Mouse (Mus musculus) c-Kit-negative CD71-positive TER-119-positive erythroid progenitor cells, embryonic 14.5 days (primary cell): ENCODE data around the gene Rcsd1.
A peak's percentile ranks its signal among the peaks of the same experiment; 100 is the strongest.

ENCODE experiments used
- DNase-seq: peaks from one replicate; pipeline ENCODE4 v3.0.0-alpha.2; 2013; ENCODE audit warnings: low read depth, low spot score

The Rcsd1 gene

DNA sequence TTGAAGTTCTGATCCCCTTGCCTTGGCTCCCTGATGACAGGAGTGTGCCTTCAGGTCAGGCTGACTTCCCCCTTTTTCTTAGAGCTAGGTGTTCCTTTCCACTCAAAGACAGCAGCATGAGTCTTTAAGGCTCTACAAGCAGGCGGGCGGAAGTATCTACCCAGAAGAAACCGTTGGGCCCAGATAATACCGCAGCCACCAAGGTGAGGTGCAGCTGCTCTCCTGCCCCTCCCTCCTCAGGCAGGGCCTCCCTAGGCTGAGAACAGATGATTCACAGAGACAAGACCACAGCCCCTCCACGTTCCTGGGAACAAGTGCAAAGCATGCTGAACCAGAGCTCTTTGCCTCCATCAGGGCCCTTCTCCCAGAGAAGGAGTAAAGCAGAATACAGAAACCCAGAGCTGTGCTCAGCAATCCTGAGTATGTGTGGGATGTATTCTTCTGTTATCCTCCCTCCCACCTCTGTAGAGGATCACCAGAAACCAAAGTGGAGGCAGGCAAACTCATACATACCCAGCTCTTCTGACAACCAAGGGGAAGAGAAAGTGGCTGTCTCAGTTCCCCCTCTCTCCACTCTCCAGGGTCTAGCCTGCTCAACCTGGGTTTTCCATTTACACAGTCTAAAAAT is at the start of gene Rcsd1:
Gene Rcsd1, minus strand, starts transcription at position 129 of the 628 bp plus-strand sequence.
- DNase-seq, result no peak

DNA sequence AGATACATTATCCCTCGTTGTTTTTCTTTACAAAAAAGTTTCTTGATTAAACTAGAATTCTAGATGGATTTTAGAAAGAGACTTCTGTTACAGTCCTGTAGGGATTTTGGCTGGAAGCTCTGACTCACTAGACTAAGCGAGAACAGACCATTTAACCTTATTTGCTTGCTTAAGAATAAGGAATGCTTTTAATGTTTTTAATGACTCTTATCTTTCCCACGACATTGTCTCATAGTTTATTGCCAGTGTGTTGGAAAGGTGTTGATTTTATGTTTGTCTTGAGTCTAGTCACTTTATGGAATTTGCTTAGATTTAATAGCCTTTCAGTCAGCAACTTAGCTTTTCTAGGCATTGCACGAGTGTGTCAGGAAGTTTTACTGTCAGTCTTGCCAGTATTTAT is 45.6 kb upstream of the Rcsd1 start:
- no peak for DNase-seq

DNA sequence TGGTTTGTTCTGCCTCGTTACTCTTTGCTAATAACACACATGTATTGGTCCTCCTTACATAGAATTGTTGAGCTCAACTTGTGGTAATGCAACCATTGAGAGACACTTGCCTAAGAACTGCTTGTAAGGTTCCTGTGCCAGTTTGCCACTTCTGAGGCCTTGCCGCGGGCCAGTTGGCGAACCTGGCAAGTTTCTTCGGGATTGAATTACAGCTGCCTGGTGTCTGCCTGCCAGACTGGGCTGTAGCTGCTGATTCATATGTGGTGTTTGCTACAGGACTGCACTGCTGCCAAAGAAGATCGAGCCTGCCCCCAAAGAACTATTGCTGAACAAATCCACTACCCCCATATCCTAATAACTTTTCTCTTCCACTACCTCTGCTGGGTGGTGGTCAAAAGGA is 44.6 kb upstream of the Rcsd1 start:
- DNase-seq, result no peak

DNA sequence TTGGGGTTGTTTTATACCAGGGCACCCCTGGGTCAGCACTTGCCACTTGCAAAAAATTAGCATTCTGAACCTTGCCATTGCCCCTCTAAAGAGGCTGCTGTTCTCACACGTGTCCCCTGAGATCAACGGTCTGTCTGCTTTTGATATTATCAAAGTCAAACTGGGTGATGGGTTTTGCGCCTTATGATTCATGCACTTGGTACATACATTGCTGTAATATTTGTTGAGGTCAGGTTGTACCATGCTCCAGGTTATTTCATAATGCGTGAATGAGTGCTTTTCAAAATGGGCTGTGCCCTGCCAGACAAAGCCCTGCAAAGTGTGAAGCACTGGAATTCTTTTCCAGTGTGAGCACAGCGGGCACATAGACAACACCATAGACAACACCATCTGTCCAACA is 42.3 kb upstream of the Rcsd1 start:
- DNase-seq, result no peak

DNA sequence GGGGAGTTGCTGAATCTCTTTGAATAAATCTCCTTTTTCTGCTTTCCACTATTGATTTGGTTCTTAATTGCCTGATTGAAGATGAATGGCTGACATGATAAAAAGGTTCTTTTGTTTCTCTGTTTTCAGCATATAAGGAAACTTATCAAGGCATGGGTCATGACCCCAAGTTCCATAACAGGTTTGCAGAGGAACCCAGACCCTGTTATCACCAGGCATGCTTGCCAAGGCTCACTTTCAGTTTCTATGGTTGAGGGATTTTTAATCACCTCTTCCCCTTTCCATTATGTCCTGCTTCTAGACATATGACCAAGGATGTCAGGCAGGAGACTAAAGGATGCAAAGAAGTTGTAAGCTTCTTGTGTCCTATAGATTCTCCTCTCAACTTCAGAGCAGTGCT is 41.6 kb upstream of the Rcsd1 start:
- DNase-seq, result no peak

DNA sequence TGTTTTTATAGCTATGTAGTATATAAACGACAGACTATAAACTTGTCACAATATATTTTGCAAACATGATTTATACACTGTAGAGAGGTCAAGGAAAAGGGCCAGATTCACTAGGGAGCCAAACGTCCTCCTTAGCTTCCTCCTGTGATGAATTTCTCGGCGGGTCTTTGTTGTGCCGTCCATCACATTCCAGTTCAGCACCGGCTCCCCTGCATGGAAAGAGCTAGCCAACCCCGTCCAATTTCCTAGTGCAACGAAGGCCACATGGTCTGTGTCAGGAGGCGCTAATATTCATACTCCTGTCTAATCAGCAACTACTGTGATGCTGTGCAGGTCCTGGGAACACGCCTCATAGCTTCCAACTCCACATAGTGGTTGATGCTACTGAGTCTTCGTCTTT is 38.5 kb upstream of the Rcsd1 start:
- DNase-seq, result no peak

DNA sequence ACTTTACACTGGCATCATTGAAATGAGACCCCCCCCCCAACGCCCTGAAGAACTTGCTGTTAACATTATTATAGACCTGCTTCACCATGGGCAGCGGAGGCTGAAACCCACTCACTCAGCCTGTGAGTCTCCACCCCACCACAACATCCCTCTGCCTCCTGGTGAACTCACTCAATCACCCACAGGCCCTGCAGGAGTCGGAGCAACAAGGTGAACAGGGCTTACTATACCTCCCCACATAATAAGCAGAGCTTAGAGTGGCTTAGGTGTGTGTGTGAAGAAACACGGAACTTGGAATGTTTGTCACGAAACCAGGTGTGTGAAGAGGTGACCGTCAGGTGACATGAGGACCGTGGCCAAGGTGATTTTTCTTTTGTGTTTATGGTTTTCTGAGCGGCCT is 32.4 kb upstream of the Rcsd1 start:
- DNase-seq, result no peak

DNA sequence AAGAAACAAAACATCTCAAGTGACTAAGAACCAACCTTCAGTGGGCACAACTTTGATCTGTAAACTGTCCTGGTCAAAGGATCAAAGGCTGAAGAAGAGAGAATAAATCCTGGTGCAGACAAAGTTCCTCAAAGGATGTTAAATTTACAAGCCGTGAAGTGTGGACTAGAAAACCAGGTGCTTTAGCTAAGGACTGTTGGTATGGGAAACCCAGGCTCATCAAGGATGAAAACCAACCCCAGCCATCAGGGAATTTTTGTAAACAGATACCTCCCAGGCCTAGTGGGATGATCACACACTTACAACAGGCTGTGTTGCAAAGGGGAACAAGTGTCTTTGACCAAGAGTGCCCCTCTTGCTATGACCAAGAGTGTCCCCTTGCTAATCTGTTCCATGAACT is 29.4 kb upstream of the Rcsd1 start:
- DNase-seq, result no peak

DNA sequence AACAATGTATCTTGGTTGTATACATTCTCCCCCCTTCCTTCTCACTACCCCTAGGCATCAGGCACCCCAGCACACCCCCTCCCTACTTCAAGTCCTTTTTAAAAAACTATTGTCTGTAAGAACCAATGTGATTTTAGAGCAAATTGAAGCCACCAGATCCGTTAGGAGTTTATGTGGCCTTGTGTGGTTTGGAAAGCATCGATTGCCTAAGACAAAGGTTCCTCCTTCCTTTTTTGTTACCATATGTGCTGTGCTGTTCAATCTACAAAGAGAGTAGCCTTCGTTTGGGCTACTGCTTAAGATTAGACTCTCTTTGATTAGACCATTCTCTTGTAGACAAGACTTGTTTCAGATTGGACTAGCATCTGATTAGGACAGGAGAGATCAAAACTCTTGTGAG is 28.3 kb upstream of the Rcsd1 start:
- no peak for DNase-seq

DNA sequence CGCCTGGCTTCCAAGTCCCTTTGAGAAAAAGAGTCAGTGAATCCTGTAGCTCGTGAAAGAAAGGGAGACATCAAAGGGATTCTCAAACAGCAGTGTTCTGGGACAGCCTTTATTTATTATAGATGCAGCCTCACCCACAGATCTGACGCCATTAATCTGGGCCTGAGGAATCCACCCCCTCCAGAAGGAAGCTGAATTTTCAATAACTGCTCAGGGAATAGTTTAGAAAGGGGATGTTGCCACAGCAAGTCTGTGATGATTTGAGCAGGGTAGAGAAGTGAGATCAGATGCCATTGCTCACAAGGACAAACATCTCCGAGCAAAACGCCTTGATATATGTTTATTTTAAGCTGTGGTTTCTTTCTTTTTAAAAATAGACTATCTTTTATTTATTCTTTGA is 27.9 kb upstream of the Rcsd1 start:
- no peak for DNase-seq

DNA sequence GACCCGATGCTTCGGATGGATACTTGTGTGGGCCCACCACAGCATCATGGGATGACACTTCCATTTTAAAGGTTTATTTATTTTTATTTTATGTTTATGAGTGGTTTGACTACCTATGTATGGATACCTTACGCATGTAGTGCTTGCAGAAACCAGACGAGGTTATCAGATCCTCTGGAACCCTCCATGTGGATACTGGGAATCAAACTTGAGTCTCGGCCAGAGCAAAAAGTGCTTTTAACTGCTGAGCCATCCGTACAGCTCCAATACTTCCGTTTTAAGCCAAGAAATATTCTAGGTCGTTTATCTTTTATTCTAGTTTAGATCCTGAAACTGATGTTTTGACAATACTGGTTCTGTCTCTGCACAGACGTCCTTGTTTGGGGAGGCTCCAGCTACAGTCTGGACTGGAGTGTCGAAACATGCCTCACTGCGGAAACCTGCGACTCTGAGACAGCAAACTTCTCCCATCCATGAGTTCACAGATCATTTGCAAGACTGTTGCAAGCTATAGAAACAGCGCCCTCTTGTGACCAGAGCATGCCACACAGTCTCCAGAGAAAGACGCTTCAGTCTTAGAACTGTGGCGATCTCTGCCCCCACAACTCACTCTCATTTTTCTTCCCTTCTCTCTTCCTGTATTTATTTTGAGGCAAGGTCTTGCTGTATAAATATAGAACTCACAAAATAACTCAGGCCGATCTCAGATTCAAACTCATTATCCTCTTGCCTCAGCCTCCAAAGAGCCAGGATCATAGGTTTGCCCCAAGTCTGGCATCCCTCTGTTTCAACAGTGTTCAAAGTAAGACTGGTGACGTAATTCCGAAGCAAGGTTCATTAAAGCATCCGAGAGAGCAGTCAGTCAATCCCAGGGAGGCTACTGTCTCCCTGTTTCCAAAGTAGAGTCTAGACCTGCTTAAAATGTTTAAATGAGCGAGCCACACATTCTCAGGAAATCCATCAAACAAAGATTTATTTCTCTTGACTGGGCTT is 26.6 kb upstream of the Rcsd1 start:
- peak; percentile 62 for DNase-seq

DNA sequence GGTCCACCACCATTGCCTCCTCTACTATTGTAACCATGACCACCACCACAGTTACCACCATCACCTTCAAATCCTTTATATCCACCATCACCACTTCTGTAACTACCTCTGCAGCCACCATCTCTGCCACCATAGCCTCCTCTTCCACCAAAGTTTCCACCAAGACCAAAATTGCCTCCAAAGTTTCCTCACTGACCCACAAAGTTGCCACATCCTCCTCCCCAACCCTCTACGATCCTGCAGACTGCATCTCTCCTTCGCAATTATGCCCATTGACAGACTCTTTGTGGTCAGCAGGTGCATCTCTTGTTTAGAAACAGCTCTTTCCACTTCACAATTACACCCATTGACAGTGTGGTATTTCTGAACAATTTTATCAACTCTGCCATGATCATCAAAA is 25.3 kb upstream of the Rcsd1 start:
- DNase-seq, result no peak

DNA sequence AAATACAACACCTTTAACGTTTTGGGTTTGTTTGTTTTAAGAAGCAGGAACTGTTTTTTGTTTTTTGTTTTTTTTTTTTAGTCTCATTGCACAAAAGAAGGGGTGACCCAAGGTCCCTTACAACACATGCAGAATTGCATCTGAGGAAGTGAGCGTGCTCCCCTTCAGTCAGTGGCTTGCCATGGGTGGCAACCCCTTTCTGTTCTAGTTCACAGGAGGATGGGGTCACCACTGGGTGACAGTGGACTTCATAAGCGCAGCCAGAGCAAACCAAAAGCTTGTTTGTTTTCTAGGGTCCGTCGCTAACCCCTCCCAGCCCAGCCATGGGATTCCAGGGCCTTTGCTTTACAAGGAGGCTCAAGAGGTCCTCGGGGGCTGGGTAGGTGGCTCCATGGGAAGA is 22.0 kb upstream of the Rcsd1 start:
- no peak for DNase-seq

DNA sequence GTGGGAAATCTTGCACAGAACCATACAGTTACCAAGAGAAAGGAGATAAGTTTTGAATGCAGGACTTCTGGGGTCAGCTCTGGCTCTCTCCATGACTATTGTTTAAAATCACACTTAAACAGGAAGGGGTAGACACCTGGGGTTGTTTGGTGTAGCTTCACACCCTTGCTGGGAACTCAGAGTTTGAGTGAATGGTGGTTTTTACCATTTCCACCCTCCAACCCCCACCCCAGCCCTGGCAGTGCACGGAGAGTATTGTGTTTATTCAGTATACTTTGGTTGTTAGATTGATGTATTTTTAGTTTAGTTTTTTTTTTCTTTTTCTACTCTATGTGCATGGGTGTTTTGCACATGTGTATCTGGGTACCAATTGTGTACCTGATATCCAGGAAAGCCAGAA is 20.6 kb upstream of the Rcsd1 start:
- no peak for DNase-seq

DNA sequence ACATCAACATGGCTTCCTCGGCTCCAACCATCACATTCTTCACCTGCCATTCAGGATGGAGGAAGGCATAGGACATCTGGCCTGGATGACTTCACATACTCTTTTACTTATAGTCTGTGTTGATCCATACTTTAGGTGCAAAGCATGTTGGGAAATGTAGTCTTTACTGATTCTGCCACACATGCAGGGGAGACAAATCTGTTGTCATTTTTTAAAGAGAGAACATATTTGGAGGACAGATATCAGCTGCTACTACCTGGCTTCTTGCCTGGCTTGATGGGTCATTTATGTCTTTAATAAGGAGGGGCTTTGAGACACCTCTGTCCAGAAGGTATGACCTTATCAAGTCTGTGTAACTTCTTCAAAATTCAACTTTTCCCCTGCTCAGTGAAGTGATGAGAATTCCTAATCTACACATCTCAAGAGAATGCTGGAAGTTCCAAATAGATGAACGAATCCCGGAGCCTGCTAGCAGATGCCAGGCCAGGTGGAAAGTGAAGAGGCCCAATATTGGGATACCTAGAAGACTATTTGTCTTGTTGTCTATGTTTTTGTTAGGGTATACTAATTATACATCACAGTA is 18.6 kb upstream of the Rcsd1 start:
- DNase-seq, result no peak

DNA sequence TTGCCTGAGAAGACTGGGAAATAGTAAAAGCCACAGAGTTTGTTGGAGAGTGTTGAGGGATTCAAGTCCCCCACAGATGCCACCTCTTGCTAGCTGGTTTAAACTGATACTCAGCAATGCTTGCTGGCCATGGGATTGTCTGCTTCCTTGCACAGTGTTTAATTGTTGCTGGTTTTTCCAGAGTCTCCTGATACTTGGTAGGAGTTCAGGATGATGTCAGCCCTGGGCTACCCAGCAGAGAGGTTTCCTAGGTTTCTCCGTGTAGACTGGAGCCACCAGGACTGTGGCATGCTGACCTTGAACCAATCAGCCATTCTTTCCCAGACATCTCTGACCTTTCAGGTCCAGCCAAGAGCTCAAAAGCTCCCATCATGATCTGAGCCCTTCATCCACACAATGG is 17.4 kb upstream of the Rcsd1 start:
- no peak for DNase-seq

DNA sequence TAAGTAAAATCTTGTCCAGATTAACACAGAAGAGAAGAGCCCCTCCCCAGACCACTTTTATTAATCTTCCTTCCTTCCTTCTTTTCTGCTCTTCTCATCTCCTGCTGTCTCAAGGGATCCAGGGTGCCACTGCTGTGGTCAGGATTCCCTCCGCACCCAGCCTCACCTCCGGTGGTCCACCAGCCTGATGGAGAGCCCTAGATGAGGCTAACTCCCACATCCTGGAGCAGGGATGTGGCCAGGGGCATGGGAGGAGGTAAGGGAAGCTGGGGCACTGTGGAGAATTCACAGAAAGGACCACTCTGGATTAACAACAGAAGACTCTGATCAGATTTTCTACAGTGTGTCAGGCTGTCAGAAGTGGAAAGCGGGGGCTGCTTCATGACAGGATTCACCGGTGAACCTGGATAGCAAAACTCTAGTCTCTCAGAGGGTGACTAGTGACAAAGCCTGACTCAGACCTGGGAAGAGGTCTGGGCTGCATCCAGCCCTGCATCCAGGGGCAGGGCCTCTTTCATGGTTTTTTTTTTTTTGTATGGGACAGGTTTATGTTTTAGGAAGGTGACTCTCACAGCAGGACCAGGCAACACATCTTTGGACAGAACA is 15.6 kb upstream of the Rcsd1 start:
- no peak for DNase-seq

DNA sequence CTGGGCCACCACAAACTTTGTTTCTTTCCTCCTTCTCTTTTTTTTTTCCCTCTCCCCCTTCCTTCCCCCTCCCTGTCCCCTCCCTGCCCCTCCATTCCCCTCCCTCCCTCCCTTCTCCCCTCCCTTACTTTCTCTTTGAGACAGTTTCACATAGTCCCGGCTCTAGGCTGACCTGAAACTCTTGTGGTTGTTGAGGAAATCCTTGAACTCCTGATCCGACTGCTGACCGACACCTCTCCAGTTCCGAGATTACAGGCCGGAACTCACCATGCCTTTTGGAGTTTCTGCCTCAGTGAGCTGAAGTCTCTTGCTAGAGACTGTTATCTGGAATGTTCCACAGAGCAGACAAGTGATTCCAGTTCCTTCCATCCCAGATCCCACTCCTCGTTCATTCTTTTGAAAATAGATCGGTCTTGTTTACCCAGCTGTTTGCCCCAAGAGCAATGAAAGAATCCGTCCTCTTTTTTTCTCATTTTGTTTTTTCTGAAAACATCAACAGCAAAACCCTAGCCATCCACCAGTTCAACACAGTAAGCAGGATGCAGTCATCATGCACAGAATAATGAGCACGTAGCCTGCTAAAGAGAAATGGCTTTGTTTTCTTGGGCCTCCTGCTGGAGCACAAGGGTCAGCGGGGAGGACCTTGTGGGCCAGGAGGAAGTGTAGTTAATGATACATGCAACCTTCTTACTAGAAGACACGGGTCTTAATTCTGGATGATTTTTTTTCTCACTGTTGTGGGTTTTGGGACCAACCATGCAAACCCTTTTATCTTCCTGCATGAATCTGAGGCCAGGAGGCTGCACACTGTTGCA is 14.9 kb upstream of the Rcsd1 start:
- no peak for DNase-seq

DNA sequence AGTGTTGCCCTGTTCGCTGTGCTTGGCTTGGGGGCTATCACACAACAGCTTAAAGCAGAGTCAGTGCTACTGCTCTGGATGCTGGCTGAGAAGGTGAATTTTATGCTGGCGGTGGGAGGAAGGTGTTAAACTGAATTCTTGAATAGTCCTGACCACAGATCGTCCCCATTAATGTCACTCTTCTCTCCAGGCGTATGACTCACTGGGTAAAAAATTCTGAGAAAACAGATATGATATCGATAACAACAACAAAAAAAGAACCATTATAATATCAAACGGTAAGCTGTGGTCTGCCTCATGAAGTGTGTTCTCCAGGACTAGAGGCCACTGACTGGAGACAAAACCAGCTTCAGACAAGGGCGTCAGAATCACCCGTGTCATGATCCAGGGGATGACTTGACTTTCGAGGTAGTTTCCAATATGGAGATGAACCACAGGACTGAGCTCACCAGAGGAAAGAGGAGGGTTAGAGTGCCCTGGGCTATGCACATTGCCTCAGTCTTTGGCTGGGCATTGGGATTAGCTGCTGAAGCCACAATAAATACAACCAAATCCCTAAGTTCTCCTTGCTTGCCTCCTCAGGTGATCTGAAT is 13.1 kb upstream of the Rcsd1 start:
- no peak for DNase-seq

DNA sequence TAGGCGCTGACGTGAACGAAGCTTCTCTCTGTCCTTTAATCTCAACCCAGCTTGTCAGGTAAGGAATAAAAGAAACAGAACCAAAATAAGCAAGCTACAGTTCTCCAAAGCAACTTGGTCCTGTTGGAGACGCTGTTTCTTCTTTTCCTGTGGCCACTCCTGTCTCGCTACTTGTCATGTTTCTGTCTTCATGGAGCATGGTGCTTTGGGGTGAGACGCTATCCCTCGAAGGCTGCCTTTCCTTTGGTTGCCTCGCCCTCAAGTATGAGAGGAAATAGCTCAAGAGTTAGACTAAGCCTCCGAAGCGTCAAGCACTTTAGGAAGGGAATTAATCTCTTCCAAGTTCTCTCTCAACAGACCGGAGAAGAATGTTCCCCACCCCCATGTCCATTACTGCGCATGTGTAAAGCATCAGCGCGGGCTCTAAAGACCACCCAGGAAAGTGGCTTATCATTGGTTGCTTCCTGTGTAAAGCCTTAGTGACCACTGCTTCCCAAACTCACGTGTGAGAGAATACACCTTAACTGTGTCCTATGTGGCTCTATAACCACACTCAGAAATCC is 9.1 kb upstream of the Rcsd1 start:
- no peak for DNase-seq
